Mouse (Mus musculus): ENCODE results near the gene B3galt1.

The B3galt1 gene

DNA sequence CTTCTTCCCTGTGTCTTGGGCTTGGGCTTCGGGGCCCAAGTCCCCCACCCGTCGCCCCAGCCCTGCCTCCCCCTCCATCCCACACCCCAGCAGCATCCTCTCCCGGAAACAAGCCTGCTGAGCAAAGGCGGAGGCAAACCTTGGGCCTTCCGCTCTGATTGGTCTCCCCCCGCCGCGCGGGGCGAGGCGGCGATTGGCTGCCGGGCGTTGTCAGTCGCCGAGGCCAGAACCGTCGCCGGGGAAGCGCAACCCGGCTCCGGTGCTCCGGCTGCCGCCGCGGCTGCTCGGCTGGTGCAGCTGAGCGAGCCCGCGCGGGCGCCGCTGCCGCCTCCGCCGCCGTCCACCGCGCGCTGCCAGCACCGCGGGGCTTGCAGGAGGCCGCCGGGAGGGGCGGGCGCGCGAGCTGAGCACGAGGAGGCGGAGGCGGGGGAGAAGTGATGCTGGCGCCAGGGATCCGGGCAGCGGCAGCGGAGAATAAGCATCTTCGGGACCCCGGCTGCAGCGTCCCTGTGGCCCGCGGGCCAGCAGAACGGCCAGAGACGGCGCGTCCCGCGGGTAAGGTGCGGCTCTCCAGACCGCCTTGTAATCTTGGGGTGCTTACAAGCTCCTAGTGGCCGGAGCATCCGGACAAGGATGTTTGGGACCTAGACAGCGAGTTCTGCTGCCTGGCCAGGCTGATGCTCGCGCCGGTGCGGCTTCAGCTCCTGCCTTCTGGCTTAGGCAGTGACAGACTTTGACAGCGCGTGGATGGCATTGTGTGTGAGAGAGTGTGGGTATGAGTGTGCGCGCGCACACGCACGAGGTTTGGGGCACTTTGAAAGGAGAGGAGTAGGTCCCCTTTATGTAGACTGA is at the start of gene B3galt1:
TSS of gene B3galt1 (plus strand) at position 392 of the 852 bp plus-strand sequence.
- DNase-seq (ENCODE audit: low spot score), result peak; percentile 81

DNA sequence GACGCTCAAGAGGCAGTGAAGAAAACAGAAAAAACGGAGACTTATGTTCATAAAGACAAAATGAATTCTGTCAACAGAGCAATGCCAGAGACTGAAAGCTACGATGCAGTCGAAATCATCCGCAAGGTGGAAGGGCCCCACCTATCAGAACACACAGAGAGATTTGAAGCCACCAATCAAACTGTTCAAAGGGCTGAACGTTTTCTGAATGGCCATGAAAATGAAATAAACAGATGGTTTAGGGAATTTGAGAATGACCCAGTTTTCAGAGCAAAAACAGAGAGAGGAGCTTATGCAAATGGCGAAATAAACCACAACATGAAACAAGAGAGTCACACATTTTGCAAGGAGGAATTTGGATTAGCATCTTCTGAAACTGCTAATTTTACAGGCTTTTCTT is 49.3 kb upstream of the B3galt1 start:
- DNase-seq (ENCODE audit: low spot score), result no peak

DNA sequence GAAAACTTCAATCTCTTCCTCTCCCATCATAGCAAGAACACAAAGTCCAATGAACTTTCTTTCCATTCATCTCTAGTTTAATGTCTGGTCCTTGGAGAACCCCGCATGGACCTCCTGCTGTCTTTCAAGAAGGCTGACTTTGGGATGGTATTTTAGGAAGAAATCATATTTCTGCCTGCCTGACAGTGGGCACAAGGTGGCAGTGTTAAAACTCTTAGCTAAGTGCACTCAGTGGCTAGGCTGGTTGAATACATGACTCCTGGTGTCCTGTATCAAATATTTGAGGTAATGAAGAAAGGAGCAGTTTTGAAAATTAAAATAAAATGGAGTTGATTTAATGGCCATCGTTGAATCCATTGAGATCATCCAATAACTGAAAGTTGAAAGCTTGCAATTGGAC is 30.3 kb upstream of the B3galt1 start:
- DNase-seq (ENCODE audit: low spot score), result no peak

DNA sequence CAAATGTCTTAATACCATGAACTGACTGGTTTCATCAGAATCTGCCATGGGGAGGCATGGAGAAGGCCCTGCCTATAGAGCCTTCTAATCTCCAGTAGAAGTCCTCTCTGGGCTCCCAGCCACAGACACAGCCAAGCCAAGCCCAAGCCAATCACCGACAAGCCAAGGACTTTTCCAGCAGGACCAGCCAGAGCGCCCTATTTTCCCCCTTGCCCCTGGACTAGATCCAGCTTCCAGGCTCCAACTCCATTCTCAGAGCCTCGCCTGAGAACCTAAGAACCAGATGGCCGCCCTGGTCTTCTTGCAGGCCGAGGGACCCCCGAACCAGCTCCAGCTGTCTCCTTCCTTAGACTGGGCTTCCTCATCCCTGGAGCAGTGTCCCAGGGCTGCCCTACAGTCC is 26.2 kb upstream of the B3galt1 start:
- no peak for DNase-seq (ENCODE audit: low spot score)

DNA sequence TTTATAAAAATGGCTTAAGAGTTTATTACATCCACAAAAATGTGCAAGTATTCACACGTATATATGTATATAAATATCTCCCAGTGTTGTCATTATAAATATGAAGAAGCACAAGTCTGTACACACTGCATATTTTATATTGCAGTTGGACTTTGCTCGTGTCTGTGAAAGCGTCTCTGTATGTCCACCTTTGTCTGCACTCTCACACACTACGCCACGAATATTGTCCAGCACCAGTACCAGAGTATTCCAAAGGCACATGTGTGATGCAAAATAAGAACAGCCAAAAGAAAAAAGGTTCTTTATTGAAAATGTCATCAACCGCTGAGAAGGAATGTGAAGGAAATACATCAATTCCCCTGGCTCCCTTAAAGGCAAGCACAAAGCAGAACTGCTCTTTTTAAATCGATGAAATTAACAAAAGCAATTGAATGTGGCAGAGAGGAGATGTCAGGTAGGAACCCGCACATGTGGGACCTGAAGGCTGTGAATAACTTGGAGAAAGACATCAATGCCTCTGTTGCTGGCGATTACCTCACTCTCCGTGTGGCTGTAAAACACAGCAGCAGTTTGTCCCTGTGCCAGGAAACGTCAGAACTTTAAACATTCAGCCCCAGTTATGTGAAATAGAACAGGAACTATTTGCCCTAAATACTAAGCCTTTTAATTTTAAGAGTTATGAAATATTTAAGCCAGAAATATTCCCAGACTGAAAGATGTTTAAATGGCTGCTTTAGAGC is 23.5 kb upstream of the B3galt1 start:
- DNase-seq (ENCODE audit: low spot score), result no peak

DNA sequence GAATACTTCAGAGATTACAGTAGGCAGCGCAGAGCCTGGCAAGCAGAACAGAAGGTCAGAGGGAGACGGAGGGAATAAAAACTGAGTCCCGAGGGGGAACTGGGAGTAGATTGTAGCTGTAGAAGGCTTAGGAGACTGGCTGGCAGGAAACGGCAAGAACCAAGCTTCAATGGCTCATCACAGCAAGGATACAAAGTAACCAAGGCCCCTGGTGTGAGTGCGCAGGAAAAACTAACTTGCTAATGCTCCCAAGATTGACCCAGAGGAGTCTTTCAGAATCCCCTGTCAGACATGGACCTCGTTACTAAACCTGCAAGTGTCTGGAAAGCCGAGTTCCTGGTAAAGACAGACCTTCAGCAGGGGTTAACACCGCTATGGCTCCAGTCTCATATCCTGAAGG is 21.2 kb upstream of the B3galt1 start:
- no peak for DNase-seq (ENCODE audit: low spot score)

DNA sequence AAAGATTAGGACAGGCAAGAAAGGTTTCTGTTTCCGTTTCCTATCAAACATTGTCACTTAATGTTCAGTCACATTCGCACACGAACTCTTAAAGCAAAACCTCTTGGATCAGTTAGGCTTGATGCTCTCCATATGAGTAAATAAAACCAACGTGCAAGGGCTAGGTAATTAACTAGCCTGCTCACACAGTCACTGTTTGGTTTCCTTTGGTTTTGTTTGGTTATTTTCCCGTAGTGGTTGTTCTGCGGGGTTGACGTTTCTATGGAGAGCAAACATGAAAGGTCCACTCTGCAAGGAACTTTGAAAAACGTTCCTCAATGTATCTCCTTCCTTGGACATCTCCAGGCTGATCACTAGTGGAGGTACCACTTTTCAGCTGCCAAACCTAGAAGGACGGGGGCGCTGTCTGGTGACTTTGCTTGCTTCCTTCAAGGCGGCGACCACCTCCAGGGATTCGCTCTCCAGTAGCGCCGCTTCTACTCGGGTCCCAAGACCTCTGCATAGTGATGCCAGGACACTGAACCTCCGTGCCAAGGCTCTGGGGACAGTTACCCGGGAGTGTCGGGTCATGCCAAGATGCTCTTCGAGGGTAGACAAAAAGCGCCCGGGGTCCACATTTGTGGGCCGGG is 706 bp upstream of the B3galt1 start:
- peak; percentile 29 for DNase-seq (ENCODE audit: low spot score)

DNA sequence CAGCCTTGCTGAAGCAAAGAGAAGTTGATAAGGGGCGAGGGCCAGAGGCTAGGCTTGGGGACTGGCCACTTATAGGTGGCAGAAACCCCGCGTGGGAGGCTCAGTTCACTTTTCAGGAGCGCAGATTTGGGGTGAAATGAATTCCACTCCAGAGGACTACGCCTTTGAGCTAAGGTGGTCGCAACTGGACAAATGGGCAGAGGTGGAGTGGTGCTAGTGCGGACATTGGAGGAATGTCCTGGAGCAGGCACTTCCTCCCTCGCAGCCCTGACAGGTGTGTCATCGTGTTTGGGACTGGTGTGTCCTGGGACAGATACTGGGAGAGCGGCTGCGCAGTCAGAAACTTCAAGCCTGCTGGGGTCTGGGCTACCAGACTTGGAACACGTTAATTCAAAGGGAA is 895 bp downstream of the B3galt1 start:
- no peak for DNase-seq (ENCODE audit: low spot score)

DNA sequence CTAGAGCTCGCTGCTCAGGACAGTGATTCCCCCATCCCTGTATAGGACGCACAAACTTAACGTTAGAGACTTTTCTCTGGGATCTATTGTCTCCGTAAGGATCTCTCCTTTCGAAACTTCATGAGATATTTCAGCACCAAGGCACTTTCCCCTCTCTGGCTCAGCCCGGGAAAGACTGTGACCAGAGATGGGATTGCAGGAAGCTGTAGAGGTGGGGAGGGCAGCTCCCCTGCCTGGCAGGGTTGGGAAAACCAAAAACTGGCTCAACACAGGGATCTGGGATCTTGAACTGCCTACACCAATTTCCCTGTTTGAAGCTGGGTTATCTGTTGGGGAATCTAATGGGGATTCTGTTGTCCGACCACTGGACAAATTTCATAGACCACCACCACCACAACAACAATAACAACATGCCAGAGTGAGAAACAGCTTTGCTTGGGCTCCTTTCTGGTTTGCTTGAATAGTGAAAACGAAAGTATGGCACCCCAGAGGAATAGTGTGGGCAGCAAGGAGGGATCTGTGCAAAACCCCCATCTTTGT is 1.5 kb downstream of the B3galt1 start:
- no peak for DNase-seq (ENCODE audit: low spot score)

DNA sequence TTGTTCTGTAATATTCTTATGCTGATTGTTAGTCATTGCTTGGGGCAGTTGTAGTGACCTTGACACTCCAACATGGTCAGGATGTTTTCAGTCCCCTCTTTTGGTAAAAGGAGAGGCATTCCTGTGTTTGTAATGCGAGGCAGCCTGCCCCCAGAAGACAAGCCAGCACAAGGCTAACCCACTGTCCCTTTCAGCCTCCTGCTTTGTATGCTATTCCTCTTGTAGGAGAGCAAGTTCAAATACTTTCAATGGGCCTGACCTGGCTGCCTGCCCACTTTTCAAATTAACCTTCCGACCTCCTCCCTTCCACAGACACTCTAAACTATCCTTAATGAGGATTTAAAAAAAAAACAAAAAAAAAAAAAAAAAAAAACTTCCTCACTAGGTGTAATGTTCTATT is 11.0 kb downstream of the B3galt1 start:
- DNase-seq (ENCODE audit: low spot score), result no peak

DNA sequence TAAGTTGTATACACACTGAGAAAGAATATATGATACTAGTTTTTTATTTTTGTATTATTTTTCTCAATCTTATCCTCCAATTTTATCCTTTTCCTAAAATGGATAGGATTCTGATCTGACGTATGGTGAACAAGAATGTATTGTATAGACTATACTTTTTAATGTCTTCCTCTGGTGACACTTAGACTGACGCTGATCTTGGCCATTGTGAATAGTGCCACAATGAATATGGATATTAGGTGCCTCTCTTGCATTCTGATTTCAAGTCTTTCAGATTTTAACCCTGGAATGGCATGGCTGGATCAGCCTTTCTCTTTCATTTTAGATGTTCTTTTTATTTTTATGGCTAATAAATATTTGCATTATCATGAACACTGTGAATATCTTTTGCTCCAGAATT is 17.4 kb downstream of the B3galt1 start:
- DNase-seq (ENCODE audit: low spot score), result no peak

DNA sequence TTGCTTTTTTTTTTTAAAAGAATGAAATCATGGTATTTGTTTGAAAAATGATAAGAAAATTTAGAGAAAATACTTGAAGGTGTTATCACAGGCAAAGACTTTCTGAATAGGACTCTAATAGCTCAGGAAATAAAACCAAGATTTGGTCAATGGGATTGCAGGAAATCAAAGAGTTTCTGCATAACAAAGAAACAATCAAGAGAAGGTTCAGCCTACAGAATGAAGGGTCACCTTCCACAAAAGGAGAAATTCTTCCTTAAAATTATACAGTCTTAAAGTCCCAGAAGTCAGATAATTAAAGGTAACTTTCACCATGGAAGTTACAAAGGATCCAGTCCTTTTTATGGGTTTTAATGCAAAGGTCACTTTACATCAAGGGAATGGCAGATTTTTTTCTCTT is 24.7 kb downstream of the B3galt1 start:
- no peak for DNase-seq (ENCODE audit: low spot score)

DNA sequence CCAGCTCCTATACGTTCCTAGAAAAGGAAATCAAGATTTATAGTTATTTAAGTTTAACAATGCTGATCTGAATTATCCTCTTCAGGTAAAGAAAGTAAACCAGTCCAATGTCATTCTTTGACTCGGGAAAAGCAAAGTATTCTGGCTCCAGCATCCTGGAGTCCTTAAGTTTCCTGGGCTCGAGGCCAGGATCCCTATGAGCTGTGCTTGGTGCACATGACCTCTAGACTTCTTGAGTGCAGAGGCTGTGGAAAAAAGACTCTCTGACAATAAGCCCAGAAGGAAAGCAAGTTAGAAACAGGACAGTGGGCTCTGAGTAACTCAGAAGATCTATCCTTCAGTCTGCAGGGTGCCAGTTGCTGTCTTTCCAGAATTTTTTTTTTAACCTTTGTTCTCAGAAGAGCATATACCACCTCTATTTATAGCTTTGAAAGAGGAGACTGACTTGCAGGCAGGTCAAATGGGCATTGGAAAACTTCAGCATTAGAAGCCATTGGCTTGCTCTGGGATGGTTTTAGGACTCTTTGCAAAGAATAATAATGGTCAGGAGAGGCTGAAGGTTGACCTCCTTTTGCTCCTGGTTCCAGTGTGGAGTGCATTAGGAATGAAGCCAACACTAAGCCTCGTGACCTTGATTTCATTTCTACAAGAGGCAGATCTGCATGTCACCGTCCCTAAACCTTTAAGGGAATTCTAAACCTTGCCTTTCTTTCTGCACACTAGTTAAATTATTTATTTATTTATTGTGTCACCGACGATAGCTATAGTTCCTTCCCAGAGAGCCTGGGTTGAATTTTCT is 26.4 kb downstream of the B3galt1 start:
- no peak for DNase-seq (ENCODE audit: low spot score)

DNA sequence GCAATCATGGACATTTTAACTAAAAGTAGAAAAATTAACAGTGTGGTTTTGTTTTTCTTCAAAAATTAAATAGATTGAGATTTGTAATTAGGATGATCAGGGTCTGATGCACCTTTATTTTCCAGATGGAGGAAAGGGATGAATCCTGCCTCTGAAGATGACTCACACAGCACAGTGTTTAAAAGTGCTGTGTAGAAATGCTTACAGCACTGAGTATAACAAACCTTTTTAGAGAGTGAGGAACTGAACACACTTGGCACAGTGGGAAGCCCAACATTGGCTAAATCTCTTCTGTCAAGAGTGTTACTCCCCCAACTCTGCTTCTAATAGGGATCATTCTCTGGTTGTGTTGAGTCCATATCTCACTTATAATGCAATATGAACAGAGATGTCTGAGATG is 57.2 kb downstream of the B3galt1 start:
- no peak for DNase-seq (ENCODE audit: low spot score)

DNA sequence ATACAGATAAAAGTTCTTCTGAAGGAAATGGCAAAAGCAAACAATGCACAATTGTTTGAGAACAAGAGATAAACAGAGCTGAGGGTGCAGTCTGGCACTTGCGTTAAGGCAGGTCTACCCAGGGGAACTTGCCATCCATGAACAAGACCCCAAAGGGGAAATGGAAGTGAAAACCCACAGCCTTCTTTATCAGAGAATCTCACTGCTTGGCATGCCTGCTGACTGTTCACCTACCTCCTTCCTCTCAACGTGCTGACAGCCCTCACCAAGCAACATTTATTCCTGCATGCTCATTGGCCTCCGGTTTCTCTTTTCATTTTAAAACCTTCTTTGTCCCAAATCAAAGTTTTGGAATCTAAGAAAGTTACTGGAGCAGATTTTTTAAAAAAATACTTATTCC is 62.0 kb downstream of the B3galt1 start:
- no peak for DNase-seq (ENCODE audit: low spot score)

DNA sequence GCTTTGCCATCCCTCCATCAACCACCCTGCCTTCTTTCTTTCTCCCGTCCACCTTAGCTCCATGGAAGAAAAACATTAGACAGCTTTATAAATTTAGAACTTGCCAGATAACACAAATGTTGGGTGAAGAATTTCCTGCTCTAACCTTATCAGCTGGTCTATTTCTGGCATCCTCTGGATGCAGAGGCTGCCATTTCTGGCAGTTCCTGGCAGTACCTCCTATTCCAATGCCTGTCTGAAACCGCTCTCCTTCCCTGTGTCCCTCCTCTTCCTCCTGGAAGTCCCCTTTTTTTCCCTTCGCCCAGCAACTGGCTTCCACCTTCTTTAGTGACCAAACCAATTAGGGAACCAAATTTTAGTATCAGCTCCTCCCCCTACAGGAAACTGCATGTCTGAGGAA is 62.6 kb downstream of the B3galt1 start:
- no peak for DNase-seq (ENCODE audit: low spot score)

DNA sequence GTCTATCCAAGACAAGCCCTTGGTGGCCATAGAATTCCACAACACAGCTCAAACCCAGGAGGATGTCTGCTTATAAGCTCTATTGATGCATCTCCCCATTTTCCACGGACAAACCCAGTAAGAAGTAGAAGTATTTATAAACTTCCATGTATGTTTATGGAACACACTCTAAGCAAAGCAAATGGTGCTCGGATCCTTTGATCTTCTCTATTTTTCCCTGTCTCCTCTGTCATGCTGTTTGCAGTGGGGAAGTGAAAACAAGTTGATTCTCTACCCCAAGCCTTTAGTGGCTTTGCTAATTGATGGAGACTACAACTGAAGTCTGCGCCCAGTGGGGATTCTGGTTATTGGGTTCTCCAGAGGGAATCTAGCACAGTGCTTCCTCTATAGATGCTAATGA is 89.2 kb downstream of the B3galt1 start:
- no peak for DNase-seq (ENCODE audit: low spot score)

DNA sequence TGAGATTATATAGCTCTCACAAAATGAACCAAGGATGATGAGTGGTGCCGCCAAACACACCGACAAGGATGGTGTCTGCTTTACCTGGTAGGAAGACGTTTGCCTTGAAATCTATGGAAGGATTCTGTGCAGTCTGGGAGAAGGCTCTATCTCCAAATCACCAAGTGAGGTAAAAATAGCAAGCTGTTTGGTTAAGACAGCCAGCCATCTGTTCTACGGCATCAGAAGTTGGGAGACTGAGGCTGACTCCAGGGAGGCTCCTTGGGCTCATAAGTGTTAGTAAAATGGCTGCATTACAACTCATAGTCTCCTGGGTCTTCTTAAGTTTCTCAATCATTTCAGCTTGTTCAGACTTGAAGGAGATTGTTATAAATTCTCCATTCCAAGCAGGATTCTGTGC is 91.7 kb downstream of the B3galt1 start:
- no peak for DNase-seq (ENCODE audit: low spot score)

DNA sequence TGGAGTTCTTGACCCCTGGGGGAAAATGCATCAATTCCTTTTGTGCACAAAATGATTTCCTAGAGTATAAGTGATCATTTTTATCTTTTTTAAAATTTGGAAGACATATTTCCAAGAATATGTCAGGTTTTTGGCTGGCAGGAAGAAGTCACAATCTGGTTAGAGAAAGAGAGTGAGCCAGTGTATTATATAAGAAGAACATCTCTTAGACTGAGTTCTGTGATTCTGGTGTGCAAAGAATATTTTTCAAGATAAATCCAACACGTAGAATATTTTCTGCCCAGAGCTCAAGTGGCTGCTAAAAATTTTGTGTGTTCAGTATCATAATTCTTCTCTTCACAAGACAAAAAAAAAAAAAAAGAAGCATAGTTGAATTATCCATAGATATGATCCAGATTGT is 92.4 kb downstream of the B3galt1 start:
- DNase-seq (ENCODE audit: low spot score), result no peak

DNA sequence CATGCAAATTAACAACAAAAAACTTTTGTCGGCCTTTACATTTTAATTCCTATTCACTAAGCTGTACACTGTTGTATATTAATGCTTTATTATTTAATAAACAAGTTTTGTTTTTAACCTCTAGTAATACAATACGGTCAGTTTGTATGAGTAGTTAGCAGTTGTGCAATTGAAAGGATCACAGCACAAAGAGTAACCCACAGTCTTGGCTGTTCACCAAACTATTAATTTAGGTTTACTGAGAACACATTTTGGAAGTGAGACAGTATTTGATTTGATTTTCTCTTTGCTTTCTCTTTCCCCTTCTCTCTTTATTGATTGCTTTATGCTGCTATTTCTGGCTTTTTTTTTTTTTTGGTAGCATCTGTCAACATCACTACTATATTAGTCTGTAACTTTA is 106.0 kb downstream of the B3galt1 start:
- DNase-seq (ENCODE audit: low spot score), result no peak

DNA sequence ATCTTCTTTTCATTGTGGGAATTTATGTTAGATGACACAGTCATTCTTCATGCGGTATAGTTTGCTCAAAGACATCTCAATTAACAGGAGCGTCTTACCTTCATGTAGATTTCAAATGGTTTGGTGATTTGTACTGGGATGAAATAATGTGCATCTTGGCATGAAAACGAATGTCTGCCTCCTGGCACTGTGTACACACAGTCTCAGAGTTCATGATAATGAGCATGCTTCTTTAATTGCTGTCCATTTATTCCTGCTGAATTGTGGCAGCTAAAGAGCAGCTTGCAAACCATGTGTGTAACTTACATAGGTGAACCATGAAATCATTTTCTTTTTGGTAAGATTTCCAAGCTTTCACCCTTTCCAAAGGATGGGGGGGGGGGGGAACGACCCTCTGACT is 112.0 kb downstream of the B3galt1 start:
- no peak for DNase-seq (ENCODE audit: low spot score)

DNA sequence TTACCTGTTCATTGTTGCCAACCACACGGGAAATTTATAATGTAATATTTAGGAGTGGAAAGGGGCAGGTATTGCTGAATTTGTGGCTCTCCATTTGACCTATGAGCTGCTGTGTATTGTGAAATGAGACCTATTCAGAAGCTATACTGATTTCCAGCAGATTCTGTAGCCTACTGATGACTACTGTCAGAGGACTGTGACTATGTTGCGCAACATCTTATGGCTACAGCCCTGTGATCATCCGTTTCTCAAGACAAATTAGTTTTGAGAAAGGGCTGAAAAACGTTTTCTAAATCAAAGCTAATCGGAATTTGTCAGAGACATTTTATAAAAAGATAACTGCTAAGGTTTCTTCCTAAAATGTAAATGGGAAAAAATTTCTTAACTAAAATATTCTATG is 158.6 kb downstream of the B3galt1 start:
- no peak for DNase-seq (ENCODE audit: low spot score)
